Mouse (Mus musculus) left cerebral cortex, postnatal 14 days (tissue): ENCODE measurements around the gene Fat4. TPM values are rescaled to one million over a fixed set of nuclear protein-coding genes. Genes with fewer than 3 reads are reported as not detected.

ENCODE experiments used
- DNase-seq, 2 experiments: peaks; one replicate each; pipeline ENCODE4 v3.0.0; 2021 to 2022; ENCODE audit warnings: low spot score in 2 of 2, mixed read lengths in 1 of 2
- intact Hi-C: fragments of 180-260 bp; cut with DNase I; formaldehyde crosslinking; loops from one replicate; pipeline ENCODE4 v1.15.1; 2025
- total RNA-seq, 2 experiments: library from RNA; stranded (reverse); gene quantifications; 2 replicates each; pipeline ENCODE4 v1.2.3; 2021

Fat4 gene
- total RNA-seq, 2 experiments from 2014 or later = 18.8 to 20.7 TPM

DNA sequence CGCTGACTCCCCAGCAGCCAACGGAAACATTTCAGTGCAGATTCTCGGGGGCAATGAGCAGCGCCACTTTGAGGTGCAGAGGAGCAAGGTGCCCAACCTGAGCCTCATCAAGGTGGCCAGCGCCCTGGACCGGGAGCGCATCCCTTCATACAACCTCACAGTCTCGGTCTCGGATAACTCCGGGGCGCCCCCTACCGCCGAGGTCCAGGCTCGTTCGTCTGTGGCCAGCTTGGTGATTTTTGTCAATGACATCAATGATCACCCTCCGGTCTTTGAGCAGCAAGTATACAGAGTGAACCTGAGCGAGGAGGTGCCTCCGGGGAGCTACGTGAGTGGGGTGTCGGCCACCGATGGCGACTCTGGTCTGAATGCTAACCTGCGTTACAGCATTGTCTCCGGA, 1.4 kb downstream of the Fat4 start:
- intact Hi-C loops = loop anchor here (5.0 to 10.0 kb wide), 5 partner anchors 99 to 1857 kb away; partner anchors contain the start of gene Hspa4l
- peak; percentile 85 to 89 for DNase-seq

DNA sequence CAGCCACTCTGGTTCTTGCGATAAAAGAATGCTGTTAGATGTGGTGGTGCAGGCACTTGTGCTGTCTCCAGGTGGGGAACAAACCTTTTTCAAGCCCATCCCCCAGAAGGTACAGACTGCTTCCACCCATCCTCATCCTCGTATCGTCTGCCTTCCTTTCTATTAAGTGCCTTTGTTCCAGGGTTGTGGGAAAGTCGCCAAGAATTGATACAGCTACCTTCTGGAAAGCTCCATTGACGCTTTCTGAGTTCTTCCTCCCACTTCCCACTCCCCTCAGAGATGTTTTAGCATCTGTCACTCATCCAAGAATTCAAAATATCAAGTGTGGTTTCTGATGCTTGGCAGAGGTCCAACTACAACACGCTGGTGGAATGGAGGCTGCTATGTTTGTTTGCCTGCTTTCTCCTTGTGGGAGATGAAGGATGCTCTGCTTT, 6.1 kb downstream of the Fat4 start:
- intact Hi-C loops = no loop called here
- peak in 1 of 2 experiments; percentile 52 for DNase-seq

DNA sequence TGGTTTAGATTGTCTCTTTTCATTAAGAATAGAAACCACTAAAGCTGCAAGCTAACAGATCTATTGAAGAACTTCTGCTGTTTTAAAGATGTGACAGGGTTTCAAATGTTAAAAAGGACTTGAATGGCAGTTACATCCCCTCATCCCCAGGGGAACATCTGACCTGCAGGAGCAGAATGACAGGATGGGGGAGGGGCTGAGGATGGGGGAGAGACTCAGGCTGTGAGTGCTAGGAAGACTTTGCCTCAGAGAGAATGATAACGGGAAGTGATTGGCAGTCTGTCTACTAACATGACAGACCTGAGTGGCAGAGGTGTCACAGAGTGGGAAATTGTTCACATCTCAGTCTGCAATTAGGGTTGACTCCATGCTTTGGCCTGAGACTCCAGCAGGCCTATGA, 14.1 kb downstream of the Fat4 start:
- intact Hi-C loops = no loop called here
- no peak for DNase-seq

DNA sequence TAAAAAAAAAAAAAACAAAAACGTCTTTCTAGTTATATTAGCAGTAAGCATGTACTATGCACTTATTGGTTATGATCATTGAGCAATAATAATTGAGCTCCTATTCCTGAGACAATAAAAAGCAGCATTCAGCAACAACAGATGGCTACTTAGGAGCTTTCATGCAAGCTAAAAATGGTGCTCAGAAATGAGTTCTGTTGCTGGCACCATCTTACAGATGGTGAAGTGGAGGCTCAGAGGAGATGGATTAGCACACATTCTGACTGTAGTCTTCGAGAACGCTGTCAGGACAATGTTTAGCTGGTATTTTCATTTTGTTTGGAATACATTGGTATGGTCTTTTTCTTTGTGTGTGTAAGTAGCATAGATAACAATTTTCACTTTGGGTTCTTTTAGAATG, 20.1 kb downstream of the Fat4 start:
- DNase-seq = no peak
- intact Hi-C loops = no loop called here

DNA sequence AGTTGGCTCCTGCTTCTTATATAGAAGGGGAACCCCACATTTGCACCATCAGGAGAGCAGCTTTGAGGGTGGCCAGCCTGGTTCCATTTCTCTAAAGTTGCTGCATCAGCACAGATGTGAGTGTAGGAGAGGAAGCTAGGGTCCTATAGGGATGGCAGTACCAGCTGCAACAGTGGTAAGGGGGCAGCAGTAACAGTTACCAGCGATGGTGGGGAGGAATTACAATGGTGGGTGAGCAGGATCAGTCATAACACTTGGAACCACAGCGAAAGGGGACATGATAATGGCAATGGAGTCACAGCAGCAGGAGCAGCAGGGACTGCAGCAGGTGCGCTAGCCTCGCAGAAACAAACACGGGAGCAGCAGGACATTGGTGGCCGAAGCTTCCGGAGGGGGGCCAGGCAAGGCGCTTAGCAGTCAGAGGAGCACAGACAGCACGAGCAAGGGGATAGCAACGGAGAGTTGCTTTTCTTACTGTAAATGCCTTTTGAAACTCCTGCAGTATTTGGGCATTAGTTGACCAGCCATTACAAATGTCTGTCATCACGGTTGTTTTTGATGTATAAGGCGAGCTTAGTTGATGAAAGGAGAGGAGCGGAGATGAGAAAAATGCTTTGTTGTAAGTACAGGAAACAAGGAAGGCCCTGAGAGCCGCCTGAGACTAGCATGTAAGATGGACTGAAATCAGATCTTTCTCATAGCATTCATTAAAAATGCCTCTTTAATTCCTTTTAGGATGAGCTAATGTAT, 21.1 kb downstream of the Fat4 start:
- intact Hi-C loops = no loop called here

DNA sequence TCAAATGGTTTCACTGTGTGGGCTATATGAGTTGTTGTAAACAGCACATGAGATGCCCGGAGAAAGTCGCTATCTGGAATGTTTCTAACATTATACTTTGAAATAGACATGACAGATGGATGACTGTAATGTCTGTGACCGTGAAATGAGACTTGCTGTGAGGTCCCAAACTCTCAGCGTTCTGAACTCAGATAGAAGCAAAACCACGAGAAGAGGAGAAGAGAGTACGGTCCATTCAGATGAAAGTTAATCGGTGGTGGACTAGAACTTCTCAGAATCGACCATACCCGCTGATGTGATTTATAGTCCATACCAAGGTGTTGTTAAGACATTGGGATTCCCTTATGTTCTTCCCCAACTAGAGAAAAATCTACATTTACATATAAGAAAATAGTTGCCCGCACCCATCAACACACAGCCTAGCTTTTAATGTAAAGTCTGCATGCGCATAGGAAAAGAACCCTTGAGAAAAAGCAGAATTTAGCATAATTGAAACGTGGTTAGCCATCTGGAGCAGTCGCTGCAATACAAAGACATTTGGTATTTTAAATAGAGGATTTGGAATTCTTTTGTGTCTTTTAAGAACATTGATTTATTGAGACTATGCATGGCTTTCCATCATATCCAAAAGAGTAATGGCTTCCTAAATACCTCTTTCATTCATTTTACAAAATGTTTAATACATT, 21.8 kb downstream of the Fat4 start:
- intact Hi-C loops = no loop called here
- no peak for DNase-seq

More for the DNA sequence above, 21.1 kb downstream of the Fat4 start:
- DNase-seq = no peak

DNA sequence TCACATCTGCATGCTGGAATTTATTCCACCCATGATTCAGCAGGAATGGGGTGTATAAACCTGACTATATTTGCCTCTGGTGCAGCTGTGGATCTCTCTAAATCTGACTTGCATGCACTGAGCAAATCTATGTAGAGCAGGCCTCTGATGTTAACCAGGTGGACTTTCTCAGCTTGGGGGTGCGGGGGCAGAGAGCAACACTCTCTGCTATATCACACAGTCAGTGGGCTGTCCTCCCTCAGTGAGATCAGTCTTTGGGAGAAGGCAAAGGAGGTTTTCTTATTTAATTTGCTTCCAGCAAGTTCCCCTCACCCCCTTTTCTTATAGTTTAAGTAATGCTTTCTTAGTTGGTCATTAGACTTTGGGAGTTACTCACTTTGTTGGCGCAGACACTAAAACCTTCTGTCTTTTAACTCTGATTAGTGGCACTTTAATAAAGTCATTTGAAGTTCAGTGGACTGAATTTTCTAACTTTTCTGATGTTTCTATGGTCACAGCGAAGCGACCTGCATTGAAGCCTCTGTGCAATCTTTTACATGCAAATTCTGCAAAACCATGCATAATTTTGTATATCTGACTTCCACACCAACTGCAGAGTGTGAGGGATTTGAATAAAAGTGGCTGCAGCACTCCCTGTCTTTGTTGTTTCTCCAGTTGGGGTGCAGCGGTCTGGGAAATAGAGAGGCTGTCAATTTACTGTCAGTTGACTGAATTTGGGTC, 26.2 kb downstream of the Fat4 start:
- intact Hi-C loops = no loop called here

DNA sequence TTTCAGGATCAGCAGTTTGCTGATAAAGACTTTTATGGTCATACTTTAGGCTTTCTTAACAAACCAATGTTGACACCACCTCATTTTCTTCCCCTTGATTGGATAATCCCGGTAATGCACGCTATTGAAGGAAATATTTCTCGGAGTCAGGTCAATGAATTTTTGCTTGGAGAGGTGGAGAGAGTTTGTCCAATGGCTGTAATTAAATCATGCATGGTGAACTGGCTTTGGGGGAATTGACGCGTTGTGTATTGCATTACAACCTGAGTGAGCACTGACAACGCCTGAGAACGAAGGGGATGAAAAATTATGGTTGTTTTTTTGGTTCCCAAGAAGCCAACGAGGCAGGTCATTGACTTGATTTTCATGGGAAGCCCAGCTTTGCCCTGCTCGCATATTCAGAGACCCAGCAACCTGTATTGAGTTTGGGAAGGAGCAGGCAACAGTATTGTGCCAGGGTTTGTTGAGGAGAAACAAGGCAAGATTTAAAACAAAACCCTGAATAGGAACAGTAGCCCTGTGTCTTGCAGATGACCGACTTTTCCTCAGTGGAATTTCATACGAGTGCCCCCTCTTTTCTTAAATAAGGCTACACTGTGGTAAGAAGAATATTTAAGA, 26.9 kb downstream of the Fat4 start:
- DNase-seq = no peak
- intact Hi-C loops = no loop called here

More for the DNA sequence above, 26.2 kb downstream of the Fat4 start:
- no peak for DNase-seq

DNA sequence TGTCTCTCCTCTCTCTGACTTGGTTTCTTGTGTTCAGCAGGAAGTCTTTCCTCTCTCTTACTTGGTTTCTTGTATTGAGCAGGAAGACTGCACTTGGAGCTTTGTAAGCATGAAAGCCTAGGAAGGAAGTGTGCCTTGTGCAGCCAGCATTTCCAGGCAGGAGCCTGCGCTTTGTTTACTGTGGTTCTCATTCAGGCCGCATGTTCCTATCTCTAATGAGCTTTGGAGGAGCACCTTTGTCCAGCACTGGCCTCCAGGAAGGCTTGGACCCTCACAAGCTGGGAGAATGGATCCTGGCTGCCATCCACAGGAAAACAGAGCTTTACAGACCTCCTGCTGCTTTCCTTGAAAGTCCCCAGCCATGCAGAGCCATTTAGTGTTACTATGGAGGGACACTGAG, 32.2 kb downstream of the Fat4 start:
- intact Hi-C loops = no loop called here
- no peak for DNase-seq

DNA sequence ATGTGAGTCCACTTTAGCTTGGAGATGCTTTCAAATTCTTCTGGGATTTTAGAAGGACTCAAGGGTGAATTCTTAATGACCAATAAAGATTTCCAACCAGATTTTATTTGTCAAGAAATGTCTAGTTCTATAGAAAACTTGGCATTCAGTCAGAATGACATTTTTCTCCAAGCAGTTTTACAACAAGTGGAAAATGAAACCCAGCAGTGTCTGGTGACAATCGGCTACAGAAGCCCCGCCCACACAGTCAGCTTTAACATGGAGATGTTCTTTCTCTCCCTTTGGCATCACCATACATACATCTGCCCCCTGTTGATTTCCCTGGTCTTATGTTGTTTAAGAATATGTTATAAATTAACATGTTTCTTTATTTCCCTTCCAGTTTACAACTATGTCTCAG, 34.3 kb downstream of the Fat4 start:
- intact Hi-C loops = no loop called here
- DNase-seq = peak in 1 of 2 experiments; percentile 19

DNA sequence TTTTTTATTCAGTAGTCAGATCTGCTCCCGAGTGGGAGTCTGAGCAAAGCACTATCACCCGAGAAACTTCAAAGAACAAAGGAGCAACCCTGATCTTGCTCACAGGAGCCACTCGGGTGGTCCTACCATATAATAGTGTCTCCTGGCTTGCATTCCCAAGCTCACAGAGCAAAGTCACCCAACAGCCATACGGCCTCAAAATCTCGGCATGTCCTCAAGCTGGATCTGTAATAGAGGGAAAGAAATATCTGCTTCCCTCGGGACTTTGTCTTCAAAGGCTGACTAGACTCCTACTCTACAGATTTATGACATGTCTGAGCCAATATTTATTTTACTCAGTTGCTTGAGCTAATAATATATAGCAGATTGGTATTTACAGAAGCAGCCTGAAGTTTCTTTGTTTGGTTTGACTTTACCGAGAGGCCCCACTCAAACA, 36.5 kb downstream of the Fat4 start:
- intact Hi-C loops = no loop called here
- no peak for DNase-seq

DNA sequence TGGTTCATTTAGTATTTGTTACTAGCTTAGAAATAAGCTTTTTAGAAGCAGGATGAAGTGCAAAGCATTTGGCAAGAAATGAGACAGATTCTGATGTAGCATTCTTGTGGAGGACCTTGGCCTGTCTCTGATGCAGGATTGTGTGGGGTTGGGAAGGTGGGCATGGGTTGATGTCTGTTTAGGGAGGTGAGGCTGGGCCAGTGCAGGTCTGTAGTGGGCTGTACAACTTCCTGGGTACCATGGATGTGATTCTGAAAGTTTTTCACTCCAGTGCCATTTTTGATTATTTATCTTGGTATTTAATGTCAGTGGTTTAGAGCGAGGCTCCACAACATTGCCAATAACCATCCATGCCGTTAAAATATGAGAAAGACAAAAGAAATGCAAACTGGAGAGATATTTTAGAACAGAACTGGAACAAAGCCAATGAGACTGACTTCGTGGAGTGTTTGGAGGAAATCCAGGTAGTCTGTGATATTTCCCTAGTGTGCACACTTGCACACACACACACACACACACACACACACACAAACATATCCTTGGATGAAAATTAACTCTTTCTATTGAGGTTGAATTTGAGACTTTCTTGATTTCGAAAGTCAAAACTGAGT, 41.4 kb downstream of the Fat4 start:
- intact Hi-C loops = no loop called here
- DNase-seq = no peak

DNA sequence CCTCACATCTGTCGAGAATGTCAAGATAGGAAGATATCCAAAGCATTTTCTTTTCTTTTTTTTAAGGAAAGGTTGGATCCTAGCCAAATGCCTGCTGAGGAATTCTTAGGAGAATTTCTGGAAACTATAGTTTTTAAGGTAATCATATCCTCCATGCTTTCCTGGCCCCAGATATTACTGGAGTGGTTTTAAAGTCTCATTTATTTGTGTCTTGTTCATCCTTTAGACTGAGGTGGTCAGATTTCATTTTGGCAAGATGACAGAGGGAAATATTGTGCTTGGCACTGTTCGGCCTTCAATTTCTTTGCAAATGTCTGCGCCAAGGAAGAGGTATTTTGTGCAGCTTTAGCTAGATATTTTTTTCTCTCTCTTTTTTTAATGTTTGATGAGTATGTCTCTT, 42.0 kb downstream of the Fat4 start:
- intact Hi-C loops = no loop called here
- no peak for DNase-seq

DNA sequence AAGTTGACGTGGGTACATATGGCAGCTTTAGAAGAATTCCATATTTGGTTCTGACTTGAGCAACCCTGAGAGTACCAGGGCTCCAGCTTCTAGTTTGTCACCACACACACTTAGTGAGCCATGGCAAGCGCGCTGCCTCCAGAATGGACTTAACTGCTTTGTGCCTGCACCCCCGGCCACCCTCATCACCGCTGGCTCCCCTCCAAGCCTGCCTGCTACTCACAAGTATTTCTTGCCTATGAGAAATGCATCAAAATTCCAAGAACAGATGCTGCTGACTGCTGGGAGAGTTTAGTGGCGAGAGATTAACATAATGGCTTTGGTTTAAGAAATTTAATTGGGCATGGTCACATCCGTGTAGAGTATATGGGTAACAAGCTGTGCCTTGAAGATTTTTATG, 48.0 kb downstream of the Fat4 start:
- peak; percentile 53 to 62 for DNase-seq
- intact Hi-C loops = no loop called here

DNA sequence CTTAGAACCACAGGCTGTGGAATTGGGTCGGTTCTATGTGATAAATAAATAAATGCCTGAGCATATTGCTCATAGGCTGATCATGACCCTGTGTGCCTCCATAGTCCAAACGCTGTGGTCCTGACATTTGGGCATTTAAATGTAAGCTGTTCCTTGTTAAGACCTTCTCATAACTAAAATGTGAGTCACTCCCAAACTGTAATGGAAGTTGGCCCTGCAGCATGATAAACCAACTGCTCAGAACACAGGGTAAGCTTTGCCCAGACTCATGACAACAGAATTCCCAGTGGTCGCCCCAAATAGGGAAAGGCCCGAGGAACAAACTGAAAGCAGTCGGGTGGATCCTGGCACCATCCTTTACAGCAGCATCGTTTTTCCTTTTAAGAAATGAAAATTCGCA, 49.7 kb downstream of the Fat4 start:
- DNase-seq = no peak
- intact Hi-C loops = no loop called here

DNA sequence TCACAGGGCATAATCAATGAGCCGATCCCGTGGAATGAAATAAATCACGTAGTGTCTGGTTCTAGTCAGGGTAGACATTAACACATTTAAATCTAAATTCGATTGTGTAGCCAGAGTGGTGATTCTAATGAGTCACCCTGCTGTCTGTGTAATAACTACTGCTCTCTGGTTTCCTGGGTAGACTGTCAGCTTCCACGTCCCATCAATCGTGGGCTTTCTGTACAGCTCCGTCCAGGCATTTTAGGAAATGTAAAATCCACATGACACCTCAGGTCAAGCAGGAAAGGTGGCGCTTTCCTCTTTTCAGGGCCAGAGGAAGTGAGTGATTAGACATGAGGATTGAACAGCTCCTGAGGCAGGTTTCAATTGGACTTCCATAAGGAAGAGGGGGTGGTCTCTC, 50.4 kb downstream of the Fat4 start:
- intact Hi-C loops = no loop called here
- no peak for DNase-seq

DNA sequence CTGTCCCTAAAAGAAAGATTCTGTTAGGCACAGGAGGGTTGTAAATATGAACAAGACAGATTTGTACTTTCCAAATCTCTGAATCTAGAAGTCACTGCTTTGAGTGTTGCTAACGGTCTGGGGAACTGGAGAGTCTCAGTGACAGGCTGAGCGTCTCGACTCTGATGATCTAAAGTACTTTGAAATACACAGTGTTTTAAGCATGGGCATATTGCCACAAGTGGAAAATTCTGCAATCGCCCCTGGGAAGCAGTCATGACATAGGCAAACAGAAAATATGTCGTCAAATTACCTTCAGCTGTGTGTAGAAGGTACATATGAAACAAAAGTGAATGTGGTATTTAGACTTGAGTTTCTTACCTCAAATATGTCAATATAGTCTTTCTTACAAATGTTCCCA, 51.4 kb downstream of the Fat4 start:
- intact Hi-C loops = no loop called here
- DNase-seq = no peak

DNA sequence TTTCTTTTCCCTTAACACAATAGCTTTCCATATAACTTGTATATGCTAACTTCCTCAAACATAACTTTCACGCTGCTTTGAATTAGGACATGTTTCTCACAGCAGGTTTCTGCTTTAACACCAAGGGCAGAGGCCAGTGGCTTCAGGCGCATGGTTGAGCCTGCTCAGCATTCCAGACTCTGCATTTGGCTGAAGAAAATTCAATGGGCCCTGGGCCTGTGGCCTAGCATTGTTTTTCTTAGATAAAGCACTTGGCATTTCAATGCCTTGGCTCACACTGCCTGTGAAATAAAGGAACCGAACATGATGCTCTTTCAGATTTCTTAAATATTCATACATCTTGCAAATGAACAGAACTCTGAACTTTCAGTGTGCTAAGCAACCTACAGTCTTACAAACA, 52.8 kb downstream of the Fat4 start:
- DNase-seq = no peak
- intact Hi-C loops = no loop called here

DNA sequence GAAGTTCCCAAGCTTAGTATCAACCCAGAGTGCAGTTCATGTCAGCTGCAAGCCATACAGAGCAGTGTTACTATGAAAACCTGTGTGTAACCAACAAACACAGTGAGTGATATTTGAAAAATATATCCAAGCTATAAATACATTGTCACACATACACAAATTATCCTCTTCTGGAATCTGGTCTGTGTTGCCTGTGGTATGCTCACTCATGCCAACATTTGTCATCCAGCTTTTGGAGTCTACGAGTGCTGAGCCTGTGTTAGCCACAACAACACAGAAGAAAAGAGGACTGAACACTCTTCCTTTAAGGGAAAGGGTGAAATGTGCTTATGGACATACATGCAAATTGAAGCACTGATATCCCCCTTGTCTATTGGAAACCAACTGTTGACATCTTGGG, 53.6 kb downstream of the Fat4 start:
- intact Hi-C loops = no loop called here
- no peak for DNase-seq

DNA sequence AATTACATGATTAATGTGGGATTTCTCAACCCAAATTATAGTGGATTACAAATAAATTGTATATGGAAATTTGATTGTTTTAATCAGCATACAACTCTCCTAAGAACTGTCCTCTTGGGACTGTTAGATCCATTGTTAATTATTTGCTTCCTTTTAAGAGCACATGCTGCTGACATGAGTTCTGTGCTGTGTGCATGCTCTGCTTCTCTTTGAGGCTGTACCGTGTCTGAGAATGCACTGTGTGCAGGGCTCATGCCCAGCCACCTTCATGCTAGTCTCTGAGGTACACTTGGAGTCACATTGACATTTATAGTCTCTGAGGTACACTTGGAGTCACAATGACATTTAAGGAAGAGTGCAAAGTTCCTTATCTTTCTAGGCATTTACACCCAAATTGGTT, 58.4 kb downstream of the Fat4 start:
- intact Hi-C loops = no loop called here
- no peak for DNase-seq
